Mouse (Mus musculus) layer of hippocampus, postnatal 36 days (tissue): ENCODE measurements around the gene Clec16a. TPM values are rescaled to one million over a fixed set of nuclear protein-coding genes. Genes with fewer than 3 reads are reported as not detected.
A peak's percentile ranks its signal among the peaks of the same experiment; 100 is the strongest.

Experiments used
- DNase-seq, 2 experiments: peaks; one replicate each; pipeline ENCODE4 v3.0.0; 2022
- total RNA-seq, 2 experiments: library from RNA; stranded (reverse); gene quantifications; 2 replicates each; pipeline ENCODE4 v1.2.3; 2021

Gene Clec16a
- 100 to 1,000 TPM in 1 of 2 experiments, 10 to 100 TPM in 1; 97.8 to 103 TPM for total RNA-seq

GRCm38 (mm10) chr16:10544995-10545622 is at the start of gene Clec16a:
Gene Clec16a (plus strand): TSS chr16:10545339.
- peak; percentile 95 to 96 for DNase-seq

- DNase-seq = no peak
Observed at GRCm38 (mm10) chr16:10495824-10496298, 49.3 kb upstream of the Clec16a start.

- DNase-seq = no peak
Observed at GRCm38 (mm10) chr16:10498096-10498602, 47.0 kb upstream of the Clec16a start.

- no peak for DNase-seq
Observed at GRCm38 (mm10) chr16:10499122-10499521, 46.0 kb upstream of the Clec16a start.

- no peak for DNase-seq
Observed at GRCm38 (mm10) chr16:10501865-10502264, 43.3 kb upstream of the Clec16a start.

- no peak for DNase-seq
Observed at GRCm38 (mm10) chr16:10503058-10503457, 42.1 kb upstream of the Clec16a start.

GRCm38 (mm10) chr16:10507445-10507844 is 37.7 kb upstream of the Clec16a start:
- DNase-seq = no peak

GRCm38 (mm10) chr16:10508691-10509090 is 36.4 kb upstream of the Clec16a start:
- DNase-seq = no peak

GRCm38 (mm10) chr16:10510477-10511133 is 34.5 kb upstream of the Clec16a start:
- no peak for DNase-seq

- DNase-seq = no peak
Observed at GRCm38 (mm10) chr16:10511134-10511520, 34.0 kb upstream of the Clec16a start.

GRCm38 (mm10) chr16:10515953-10516572 is 29.1 kb upstream of the Clec16a start:
- DNase-seq = no peak

GRCm38 (mm10) chr16:10518030-10518429 is 27.1 kb upstream of the Clec16a start:
- no peak for DNase-seq

- DNase-seq = peak; percentile 58 to 77
Observed at GRCm38 (mm10) chr16:10520908-10521614, 24.1 kb upstream of the Clec16a start.

- peak; percentile 59 to 64 for DNase-seq
Observed at GRCm38 (mm10) chr16:10522811-10523210, 22.3 kb upstream of the Clec16a start.

GRCm38 (mm10) chr16:10523650-10524049 is 21.5 kb upstream of the Clec16a start:
- no peak for DNase-seq

GRCm38 (mm10) chr16:10524866-10525609 is 20.1 kb upstream of the Clec16a start:
- DNase-seq = no peak

- DNase-seq = no peak
Observed at GRCm38 (mm10) chr16:10525610-10525980, 19.5 kb upstream of the Clec16a start.

- peak in 1 of 2 experiments; percentile 38 for DNase-seq
Observed at GRCm38 (mm10) chr16:10527046-10527644, 18.0 kb upstream of the Clec16a start.

GRCm38 (mm10) chr16:10528382-10528781 is 16.8 kb upstream of the Clec16a start:
- DNase-seq = no peak

GRCm38 (mm10) chr16:10530179-10530578 is 15.0 kb upstream of the Clec16a start:
- DNase-seq = no peak

- DNase-seq = no peak
Observed at GRCm38 (mm10) chr16:10533781-10534180, 11.4 kb upstream of the Clec16a start.

- DNase-seq = no peak
Observed at GRCm38 (mm10) chr16:10534567-10534966, 10.6 kb upstream of the Clec16a start.
